Mouse (Mus musculus) left cerebral cortex, postnatal 10 days (tissue): Measurements from ENCODE around the gene Ptprh. TPM values are rescaled to one million over a fixed set of nuclear protein-coding genes. Genes with fewer than 3 reads are reported as not detected.

ENCODE experiments used
- DNase-seq, 2 experiments: peaks; one replicate each; pipeline ENCODE4 v3.0.0; 2021 to 2022; ENCODE audit warnings: low spot score in 2 of 2, mixed read lengths in 1 of 2; ENCODE audit errors: extremely low spot score in 1 of 2
- intact Hi-C: fragments of 180-260 bp; cut with DNase I; formaldehyde crosslinking; loops from one replicate; pipeline ENCODE4 v1.15.1; 2025
- microRNA-seq: library from miRNA; unstranded; fragments of <30 nt; microRNA quantifications from one replicate; pipeline ENCODE4 v1.2.0, GENCODE M21; 2022
- total RNA-seq, 2 experiments: library from RNA; stranded (reverse); gene quantifications; 2 replicates each; pipeline ENCODE4 v1.2.3; 2021

Ptprh gene
- total RNA-seq, 2 experiments from 2014 or later: 1.0 to 1.6 TPM

- intact Hi-C loops: no loop called here
- DNase-seq: no peak
Observed at GRCm38 (mm10) chr7:4508062-4508738, 95.6 kb downstream of the Ptprh start.

- no peak for DNase-seq
Observed at GRCm38 (mm10) chr7:4507220-4507619, 96.6 kb downstream of the Ptprh start.

GRCm38 (mm10) chr7:4504646-4505435, 99.0 kb downstream of the Ptprh start:
- DNase-seq: no peak

More at GRCm38 (mm10) chr7:4507220-4507619, 96.6 kb downstream of the Ptprh start:
- intact Hi-C loops: no loop called here

GRCm38 (mm10) chr7:4503858-4504257, 100.0 kb downstream of the Ptprh start:
- DNase-seq: no peak
- intact Hi-C loops: no loop called here

More at GRCm38 (mm10) chr7:4504646-4505435, 99.0 kb downstream of the Ptprh start:
- intact Hi-C loops: no loop called here

DNA sequence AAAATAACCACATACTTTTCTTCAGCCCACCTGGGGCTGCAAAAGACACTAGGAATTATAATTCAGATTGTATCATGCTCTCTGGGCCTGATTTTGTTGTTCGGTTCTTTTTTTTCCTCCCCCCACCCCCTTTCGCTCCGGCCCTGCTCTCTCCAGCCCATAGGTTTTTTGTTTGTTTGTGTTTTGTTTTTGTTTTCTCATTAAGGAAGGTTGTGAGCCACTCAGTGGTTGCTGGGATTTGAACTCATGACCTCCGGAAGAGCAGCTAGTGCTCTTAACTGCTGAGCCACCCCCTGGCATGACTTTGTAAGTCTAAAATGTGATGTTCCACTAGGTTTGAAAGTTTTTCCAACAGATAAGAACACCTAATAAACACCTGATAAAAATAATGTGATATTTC, 100.7 kb downstream of the Ptprh start:
- no peak for DNase-seq
- intact Hi-C loops: no loop called here

GRCm38 (mm10) chr7:4502421-4503090, 101.3 kb downstream of the Ptprh start:
- peak in 1 of 2 experiments; percentile 70 for DNase-seq
- intact Hi-C loops: no loop called here

GRCm38 (mm10) chr7:4501558-4502397, 102.1 kb downstream of the Ptprh start, which contains the start of gene Ppp1r12c:
Ppp1r12c (minus strand) TSS chr7:4501680.
- intact Hi-C loops: no loop called here

GRCm38 (mm10) chr7:4500892-4501471, 102.9 kb downstream of the Ptprh start:
- intact Hi-C loops: no loop called here
- peak in 1 of 2 experiments; percentile 80 for DNase-seq

More at GRCm38 (mm10) chr7:4501558-4502397, 102.1 kb downstream of the Ptprh start, which contains the start of gene Ppp1r12c:
- peak; percentile 92 to 98 for DNase-seq

- intact Hi-C loops: no loop called here
- DNase-seq: no peak
Observed at GRCm38 (mm10) chr7:4499034-4499433, 104.8 kb downstream of the Ptprh start.

Small RNA genes lying within 50 kb of the gene (microRNA-seq; reads per million reads assigned to microRNA genes)
- not detected for gene Gm23577

Other genes starting within 250 kb of the Ptprh start
- gene Gp6, start 206.3 kb downstream of the Ptprh start, total RNA-seq: not detected
- gene Rdh13, start 158.4 kb downstream of the Ptprh start, total RNA-seq: 10 to 100 TPM; 37.7 to 38.9 TPM
- gene Eps8l1, start 143.4 kb downstream of the Ptprh start, total RNA-seq: 1 to 10 TPM; 3.0 to 4.5 TPM
- 100 to 1,000 TPM; 114 to 123 TPM for gene Ppp1r12c, start 102.4 kb downstream of the Ptprh start, total RNA-seq
- 1 to 10 TPM; 2.0 to 3.1 TPM for gene Tnnt1, start 87.7 kb downstream of the Ptprh start, total RNA-seq
- gene Tnni3, start 79.8 kb downstream of the Ptprh start, total RNA-seq: not detected
- under 1 TPM; 0.51 to 0.69 TPM for gene Dnaaf3, start 71.6 kb downstream of the Ptprh start, total RNA-seq
- 100 to 1,000 TPM; 251 to 253 TPM for gene Syt5, start 56.5 kb downstream of the Ptprh start, total RNA-seq
- 10 to 100 TPM; 11.8 to 12.2 TPM for gene Tmem86b, start 27.4 kb upstream of the Ptprh start, total RNA-seq
- 100 to 1,000 TPM; 107 to 111 TPM for gene Ppp6r1, start 55.0 kb upstream of the Ptprh start, total RNA-seq
- gene Hspbp1, start 81.0 kb upstream of the Ptprh start, total RNA-seq: 100 to 1,000 TPM; 111 to 114 TPM
- 100 to 1,000 TPM; 312 to 319 TPM for gene Brsk1, start 86.6 kb upstream of the Ptprh start, total RNA-seq
- not detected for gene Tmem150b, start 121.2 kb upstream of the Ptprh start, total RNA-seq
- gene Kmt5c, start 136.1 kb upstream of the Ptprh start, total RNA-seq: 10 to 100 TPM; 39.5 to 42.0 TPM
- 1 to 10 TPM; 6.9 to 8.7 TPM for gene Cox6b2, start 149.1 kb upstream of the Ptprh start, total RNA-seq
- gene Fam71e2, start 167.3 kb upstream of the Ptprh start, total RNA-seq: not detected
- 1 to 10 TPM in 1 of 2 experiments, under 1 TPM in 1; 0.73 to 1.1 TPM for gene Il11, start 178.8 kb upstream of the Ptprh start, total RNA-seq
- gene Tmem190, start 178.9 kb upstream of the Ptprh start, total RNA-seq: not detected
- gene Tmem238, start 185.6 kb upstream of the Ptprh start, total RNA-seq: 1 to 10 TPM; 4.1 to 5.2 TPM
- 100 to 1,000 TPM; 484 to 532 TPM for gene Rpl28, start 188.8 kb upstream of the Ptprh start, total RNA-seq
- gene Ube2s, start 208.5 kb upstream of the Ptprh start, total RNA-seq: 100 to 1,000 TPM; 145 to 159 TPM
- gene Shisa7, start 240.7 kb upstream of the Ptprh start, total RNA-seq: 100 to 1,000 TPM; 104 to 111 TPM